Mouse (Mus musculus) CD4-positive, CD25-positive, alpha-beta regulatory T cell, adult 2 months (primary cell): Measurements from ENCODE around the gene Oxld1.

Source experiments
- DNase-seq: peaks from one replicate; pipeline ENCODE4 v3.0.0-alpha.2; 2012; ENCODE audit warnings: low read depth, low spot score

The Oxld1 gene

DNA sequence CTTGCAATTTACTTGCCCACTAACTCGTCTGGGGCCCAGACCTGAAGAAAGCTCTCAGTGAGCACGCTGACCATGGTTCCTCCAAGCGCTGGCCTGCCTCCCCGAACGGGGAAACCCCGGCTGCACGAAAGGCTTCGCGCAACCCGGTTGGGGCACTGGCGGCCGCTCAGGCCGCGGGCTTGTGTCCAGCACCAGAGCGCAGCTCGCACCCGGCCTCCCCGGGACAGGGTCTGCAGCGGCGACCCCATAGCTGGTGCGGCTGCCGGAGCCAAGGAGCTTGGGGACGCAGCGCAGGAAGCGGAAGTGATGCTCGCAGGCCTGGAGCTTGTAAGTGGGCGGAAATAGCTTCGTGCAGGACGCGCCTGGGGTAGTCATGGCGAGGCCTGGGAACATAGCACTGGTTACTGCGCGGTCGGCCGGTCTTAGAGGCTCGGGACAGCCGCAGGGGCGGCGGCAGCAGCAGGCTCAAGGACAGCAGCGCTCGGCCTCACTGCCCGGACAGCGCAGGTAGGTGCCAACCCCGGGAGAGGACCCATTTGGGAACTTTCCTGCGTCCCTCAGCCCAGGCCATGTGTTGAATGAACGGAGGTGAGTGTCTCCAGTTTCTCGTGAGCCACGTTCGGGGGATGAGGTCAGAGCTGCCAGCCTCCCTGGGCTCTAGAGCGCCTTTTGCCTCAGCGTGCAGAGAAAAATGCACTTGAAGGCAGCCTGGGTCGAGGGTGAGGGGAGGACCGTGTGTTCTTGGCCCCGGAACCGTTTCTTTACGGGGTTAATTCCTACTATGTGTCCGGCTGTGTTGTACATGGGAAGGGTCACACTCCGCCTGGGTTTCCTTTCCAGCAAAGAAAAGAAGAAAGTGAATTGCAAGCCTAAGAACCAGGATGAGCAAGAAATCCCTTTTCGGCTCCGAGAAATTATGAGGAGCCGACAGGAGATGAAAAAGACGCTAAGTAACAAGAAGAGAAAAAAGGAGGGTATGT lies at the start of gene Oxld1, which contains the start of gene Ccdc137:
Gene Oxld1, minus strand, starts transcription at position 297 of the 980 bp plus-strand sequence.
Gene Ccdc137, plus strand, starts transcription at position 344 of the 980 bp plus-strand sequence.
- DNase-seq, result peak; percentile 86

DNA sequence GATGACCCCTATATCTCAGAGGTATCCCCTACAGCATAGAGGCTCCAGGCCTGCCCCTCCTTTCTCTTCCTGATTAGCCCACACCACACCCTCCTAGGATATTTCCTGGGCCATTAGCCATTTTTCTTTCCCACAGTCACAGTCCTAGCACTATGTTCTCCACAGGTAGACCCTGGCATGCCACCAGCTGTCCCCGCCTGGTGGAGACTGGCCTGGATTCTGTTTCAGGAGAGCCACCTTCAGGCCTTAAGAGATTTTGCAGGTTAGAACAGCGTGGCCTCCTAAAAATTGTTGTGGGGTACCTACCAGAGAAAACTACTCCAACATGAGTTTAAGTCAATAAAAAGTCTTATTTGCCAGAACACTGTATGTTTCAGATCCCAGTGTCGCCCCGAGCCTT lies 49.0 kb upstream of the Oxld1 start:
- peak; percentile 38 for DNase-seq

GRCm38 (mm10) chr11:120505661-120506060 lies 47.8 kb upstream of the Oxld1 start:
- DNase-seq, result no peak

DNA sequence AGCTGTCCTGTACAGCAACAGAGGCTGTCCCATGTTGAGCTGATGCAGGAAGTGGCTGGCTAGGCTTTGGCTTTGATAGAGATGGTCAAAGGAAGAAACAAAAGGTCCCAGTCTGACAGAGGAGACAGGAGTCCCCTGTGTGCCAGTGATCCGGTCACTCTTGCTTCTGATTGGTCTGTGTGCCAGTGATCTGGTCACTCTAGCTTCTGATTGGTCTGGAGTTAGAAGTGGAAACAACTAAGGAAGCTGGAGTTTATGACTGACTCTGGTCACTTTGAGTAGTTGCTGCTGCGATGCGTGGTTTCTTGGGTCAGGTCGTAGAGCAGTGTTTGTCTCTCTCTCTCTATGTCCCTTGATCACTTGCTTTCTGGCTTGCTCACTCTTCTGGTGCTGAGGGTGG lies 43.8 kb upstream of the Oxld1 start:
- no peak for DNase-seq

GRCm38 (mm10) chr11:120501018-120501417 lies 43.1 kb upstream of the Oxld1 start:
- DNase-seq, result no peak

- DNase-seq, result no peak
These were observed 42.5 kb upstream of the Oxld1 start for GRCm38 (mm10) chr11:120500357-120500756.

GRCm38 (mm10) chr11:120499894-120500293 lies 42.0 kb upstream of the Oxld1 start:
- no peak for DNase-seq

- no peak for DNase-seq
These were observed 41.0 kb upstream of the Oxld1 start for GRCm38 (mm10) chr11:120498891-120499290.

DNA sequence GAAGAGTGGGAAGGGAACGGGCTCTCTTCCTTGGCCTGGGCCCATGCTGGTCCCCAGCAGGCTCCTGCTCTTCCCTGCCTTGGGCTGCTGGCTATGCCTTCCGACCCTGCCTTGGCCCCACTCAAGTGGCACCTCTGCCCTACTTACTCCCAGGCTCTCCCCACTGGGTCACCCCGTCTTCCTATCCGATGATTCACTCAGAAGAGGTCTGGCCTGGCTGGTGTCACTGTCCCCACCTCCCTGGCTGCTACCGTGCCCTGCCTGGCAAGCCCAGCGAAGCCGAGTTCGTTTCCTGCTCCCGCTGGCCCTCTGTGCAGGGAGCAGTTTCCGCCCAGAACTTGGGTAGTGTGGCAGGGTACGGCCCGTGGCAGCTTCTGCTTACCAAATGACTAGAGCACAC lies 40.4 kb upstream of the Oxld1 start:
- DNase-seq, result no peak

DNA sequence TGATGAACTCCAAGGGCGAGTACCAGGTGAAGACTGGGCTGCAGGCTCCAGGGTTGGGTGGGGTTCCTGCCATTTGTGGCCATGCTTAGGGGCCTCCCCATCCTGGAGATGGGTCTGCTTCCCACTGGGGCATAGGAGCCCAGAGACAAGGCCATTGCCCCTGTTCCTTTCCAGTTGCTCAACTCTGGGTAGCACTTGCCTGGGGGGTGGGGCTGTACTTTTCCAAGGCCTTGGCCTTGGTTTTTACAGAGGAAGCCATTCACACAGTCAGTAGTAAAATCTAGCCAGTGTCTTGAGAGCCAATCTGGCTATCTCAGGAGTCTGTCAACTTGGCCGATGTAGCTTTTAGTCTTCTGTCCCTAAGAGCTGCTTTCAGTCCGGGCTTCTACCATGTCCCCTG lies 39.6 kb upstream of the Oxld1 start:
- DNase-seq, result no peak

- DNase-seq, result no peak
These were observed 36.0 kb upstream of the Oxld1 start for GRCm38 (mm10) chr11:120493911-120494310.

- DNase-seq, result no peak
These were observed 35.5 kb upstream of the Oxld1 start for GRCm38 (mm10) chr11:120493351-120493750.

GRCm38 (mm10) chr11:120492878-120493203 lies 35.0 kb upstream of the Oxld1 start:
- DNase-seq, result no peak

DNA sequence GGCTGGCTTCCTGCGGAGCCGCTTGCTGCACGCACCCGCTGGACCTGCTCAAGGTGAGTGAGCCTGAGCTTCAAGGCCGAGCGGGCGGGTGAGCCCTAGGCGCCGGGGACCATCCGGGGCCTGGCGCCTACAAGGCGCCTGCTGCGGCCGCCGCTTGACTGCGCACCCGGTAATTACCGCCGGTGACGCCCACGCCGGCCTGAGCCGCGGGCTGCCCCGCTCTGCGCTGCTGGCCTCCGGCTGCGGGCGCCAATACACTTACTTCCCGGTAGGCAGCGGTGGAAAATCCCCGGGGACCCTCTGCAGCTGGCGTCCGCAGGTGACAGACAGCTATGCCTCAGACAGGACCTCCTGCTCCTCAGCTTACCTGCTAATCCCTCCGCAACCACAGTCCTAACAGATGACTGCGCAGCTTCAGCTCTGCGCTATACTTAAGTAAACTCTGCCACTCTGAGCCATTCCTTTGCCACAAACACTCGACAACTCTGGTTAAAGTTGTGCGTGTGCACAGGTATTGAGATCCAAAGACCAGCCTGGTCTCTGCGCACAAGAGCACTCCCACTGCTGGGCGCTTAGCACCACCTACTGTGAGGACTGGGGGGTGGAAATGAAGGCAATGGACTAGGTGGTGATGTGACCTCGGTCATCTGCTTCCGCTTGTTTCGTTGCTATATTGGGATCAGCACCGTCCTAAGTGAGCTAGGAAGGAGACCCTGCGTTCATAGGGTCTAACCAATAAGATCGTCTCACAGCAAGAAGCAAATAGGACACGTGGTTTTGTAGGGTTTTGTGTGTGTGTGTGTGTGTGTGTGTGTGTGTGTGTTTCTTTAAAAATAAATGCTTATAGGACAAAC lies 34.4 kb upstream of the Oxld1 start:
- DNase-seq, result peak; percentile 61

GRCm38 (mm10) chr11:120491317-120492023 lies 33.6 kb upstream of the Oxld1 start, which contains the start of gene Slc25a10:
Slc25a10 (plus strand) TSS chr11:120491840.
- peak; percentile 76 for DNase-seq

DNA sequence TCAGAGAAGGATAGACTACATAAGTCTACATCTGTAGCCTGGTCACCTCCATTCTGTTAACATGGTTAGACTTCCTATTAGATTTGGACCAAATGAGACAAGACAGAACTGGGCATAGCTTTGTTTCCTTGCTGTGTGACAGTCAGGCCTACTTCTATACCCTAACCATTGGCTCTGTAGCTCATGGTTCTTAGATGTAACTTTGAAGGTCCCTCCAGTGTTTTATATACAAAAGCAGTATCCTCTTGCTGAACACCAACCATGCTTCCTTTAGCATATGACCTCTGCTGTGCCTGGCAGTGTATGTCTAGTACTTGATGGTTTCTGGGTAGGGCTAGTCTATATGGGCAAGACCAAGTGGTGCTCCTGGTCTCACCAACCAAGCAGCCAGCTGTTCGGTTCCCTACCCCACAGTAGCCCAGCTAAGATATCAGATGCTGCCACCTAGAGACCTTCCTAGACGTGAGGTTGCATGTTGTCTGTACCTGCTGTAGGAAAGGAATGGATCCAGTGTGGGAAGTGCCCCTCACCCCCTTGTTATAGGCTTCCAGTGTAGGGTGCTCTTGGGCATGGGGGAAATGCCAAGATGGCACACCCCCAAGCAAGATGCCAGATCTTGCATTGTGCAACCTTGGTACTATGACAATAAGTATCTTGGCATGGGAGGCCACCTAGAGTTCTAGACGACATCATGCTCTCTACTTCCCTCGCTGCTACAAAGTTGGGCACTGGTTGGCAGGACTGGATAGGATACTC lies 32.6 kb upstream of the Oxld1 start:
- no peak for DNase-seq

DNA sequence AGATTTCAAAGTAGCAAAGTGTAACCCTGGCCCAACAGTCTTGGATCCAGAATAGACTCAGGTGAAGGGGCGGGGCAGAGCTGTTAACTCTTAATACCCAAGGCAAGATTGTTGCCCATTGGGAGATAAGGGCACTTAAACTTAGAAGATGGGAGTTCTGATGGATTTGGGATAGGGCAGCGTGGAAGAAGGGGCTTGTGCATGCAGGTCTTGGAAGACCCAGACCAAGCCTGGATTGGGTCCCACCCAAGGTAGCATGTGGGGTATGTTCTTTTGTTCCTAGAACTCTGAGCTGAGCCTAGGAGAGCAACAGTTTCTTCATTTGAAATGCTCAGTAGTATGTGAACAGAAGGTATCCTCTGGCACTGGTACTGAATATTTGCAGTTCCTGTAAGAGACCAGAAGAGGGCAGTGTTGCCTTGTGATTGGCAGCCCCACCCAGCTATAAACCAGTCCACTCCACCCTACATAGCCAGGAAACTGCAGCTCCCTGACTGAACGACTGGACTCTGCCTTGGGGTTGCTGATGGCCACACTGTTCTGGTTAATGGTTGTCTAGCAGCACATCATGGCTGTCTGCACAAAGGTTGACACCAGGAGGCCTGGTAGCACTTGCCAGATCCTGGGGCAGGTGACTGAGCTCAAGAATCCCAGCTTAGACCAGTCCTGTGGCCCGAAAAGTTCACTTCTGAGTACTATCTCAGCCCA lies 31.3 kb upstream of the Oxld1 start:
- DNase-seq, result peak; percentile 89

DNA sequence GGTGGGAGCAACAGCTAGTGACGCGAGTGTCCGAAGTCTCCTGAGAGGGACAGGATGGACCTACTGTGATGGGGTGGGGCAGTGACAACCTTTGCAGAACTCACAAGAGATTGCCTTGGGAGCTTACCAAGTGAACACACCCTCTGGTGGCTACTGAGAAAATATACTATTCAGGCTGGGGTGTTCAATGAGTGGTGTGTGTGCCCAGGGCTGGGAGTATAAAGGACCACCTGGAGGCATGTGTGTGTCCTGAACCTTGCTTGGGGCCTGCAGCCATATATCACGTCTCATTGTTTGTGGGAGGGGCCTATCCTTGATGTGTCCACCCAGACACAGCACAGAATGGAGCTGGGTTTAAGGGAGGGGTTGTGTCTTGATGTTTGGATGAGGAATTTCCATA lies 30.6 kb upstream of the Oxld1 start:
- DNase-seq, result no peak

DNA sequence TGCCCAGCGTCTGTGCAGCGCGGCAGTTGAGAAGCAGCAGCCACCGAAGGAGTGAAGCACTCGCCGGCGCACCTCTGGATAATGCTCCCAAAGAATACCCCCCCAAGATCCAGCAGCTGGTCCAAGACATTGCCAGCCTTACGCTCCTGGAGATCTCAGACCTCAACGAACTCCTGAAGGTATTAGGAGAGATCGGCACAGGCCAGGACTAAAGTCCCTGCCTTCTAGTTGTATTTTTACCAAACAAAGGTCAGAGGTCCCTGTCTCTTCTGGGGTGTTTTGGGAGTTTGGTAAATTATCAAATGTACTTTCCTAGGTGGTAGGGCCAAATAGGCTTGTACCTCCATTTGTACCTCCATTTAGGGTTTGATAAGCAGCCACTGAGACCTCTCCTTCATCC lies 27.4 kb upstream of the Oxld1 start:
- DNase-seq, result no peak

DNA sequence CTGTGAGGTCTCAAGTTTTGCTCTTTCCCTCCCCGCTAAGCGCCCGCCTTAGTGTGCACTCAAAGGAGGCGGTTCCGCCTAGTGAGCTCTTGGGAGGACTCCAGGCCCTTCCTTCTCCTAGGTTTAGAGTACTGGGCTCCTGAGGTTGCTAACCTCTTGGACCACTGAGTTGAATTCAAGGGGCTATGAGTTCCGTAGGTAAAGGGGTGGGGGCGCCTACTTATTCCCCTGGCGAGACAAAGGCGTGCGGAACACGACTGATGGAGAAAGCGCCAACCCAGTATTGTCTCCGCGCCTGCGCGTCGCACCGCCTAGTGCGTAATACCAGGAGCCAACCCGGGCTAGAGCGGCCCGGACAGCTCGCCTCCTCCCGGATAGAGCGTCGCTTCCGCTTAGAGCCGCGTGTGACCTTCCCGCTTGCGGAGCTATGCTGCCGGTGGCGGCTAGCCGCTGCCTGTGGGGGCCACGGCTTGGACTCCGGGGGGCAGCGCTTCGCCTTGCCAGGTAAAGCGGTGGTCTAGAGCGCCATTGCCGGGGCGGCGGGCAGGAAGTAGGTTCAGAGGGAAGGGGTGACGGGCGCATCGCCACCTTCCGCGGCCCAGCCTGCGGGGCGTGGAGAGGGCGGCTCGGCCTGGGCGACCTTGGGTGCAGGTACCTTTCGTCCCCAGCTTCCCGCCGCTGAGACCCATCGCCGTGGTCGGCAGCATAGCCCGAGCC lies 26.6 kb upstream of the Oxld1 start, which contains the start of gene Mrpl12:
Gene Mrpl12, plus strand, starts transcription at position 349 of the 717 bp plus-strand sequence.
- DNase-seq, result peak; percentile 96
